Mouse (Mus musculus): Measurements from ENCODE around the gene Slc1a7. TPM values are rescaled to one million over a fixed set of nuclear protein-coding genes. Genes with fewer than 3 reads are reported as not detected.

Gene Slc1a7
- polyA plus RNA-seq, 1 experiment from 2014 or later, result not detected

- Histone ChIP-seq H3K9ac (0 out of 2 replicates have a peak overlapping the region, but pooled peaks have one; percentile 39), H3K4me3 (replicated peaks) (peak overlapping the region; percentile 54), H3K9me3 (replicated peaks) (no peaks in the 10 kb centered on the region), H3K27me3 (peaks cover 62% of the 10 kb centered on the region), H3K27ac (no peak overlapping the region), H3K4me1 (replicated peaks) (peaks cover 36% of the 10 kb centered on the region), H3K4me2 (peak overlapping the region; percentile 75), H3K36me3 (no peaks in the 10 kb centered on the region)
- DNase-seq, result no peak
- WGBS (ENCODE audit: insufficient replicate concordance), result 5% methylated on average over 22 of the region's 22 CpGs
- ATAC-seq (ENCODE audit: low read depth), result no peak
These were observed 62.9 kb downstream of the Slc1a7 start for GRCm38 (mm10) chr4:108030888-108031501.

GRCm38 (mm10) chr4:108031502-108032351, 63.6 kb downstream of the Slc1a7 start:
- no peaks in the 10 kb centered on the region for H3K9me3 ChIP-seq (replicated peaks)
- H3K36me3 ChIP-seq, result no peaks in the 10 kb centered on the region
- no peak for ATAC-seq (ENCODE audit: low read depth)
- WGBS (ENCODE audit: insufficient replicate concordance), result 2% methylated on average over 78 of the region's 86 CpGs
- peak overlapping the region; percentile 54 for H3K4me3 ChIP-seq (replicated peaks)
- H3K9ac ChIP-seq, result peak overlapping the region; percentile 39
- peaks cover 62% of the 10 kb centered on the region for H3K27me3 ChIP-seq
- no peak for DNase-seq
- H3K4me2 ChIP-seq, result peak overlapping the region; percentile 75
- no peak overlapping the region for H3K27ac ChIP-seq
- peaks cover 29% of the 10 kb centered on the region for H3K4me1 ChIP-seq (replicated peaks)

- 37% methylated on average over 11 of the region's 11 CpGs for WGBS (ENCODE audit: insufficient replicate concordance)
- DNase-seq (no peak), ATAC-seq (ENCODE audit: low read depth) (no peak)
- Histone ChIP-seq H3K27me3 (peaks cover 62% of the 10 kb centered on the region), H3K9ac (no peak overlapping the region), H3K9me3 (replicated peaks) (no peaks in the 10 kb centered on the region), H3K27ac (no peak overlapping the region), H3K4me3 (replicated peaks) (peak overlapping the region; percentile 54), H3K4me2 (peak overlapping the region; percentile 75), H3K4me1 (replicated peaks) (peaks cover 22% of the 10 kb centered on the region), H3K36me3 (no peaks in the 10 kb centered on the region)
These were observed 64.3 kb downstream of the Slc1a7 start for GRCm38 (mm10) chr4:108032352-108032849.

GRCm38 (mm10) chr4:108033041-108033764, 65.1 kb downstream of the Slc1a7 start:
- H3K27me3 ChIP-seq, result peaks cover 62% of the 10 kb centered on the region

GRCm38 (mm10) chr4:108037027-108037426, 68.9 kb downstream of the Slc1a7 start:
- H3K27ac ChIP-seq, result no peak overlapping the region
- H3K9ac ChIP-seq, result no peak overlapping the region
- DNase-seq (no peak), ATAC-seq (ENCODE audit: low read depth) (no peak)
- H3K4me2 ChIP-seq, result no peak overlapping the region
- H3K4me3 ChIP-seq (replicated peaks), result no peak overlapping the region
- H3K27me3 ChIP-seq, result peaks cover 25% of the 10 kb centered on the region
- peaks cover 2% of the 10 kb centered on the region for H3K4me1 ChIP-seq (replicated peaks)
- no peaks in the 10 kb centered on the region for H3K9me3 ChIP-seq (replicated peaks)
- WGBS (ENCODE audit: insufficient replicate concordance), result 72% methylated on average over 8 of the region's 8 CpGs
- H3K36me3 ChIP-seq, result peaks cover under 1% of the 10 kb centered on the region; the same call in 1 of the 2 replicates

More at GRCm38 (mm10) chr4:108033041-108033764, 65.1 kb downstream of the Slc1a7 start:
- no peaks in the 10 kb centered on the region for H3K9me3 ChIP-seq (replicated peaks)
- no peak overlapping the region for H3K4me3 ChIP-seq (replicated peaks)
- H3K36me3 ChIP-seq, result no peaks in the 10 kb centered on the region
- peaks cover 14% of the 10 kb centered on the region for H3K4me1 ChIP-seq (replicated peaks)
- H3K9ac ChIP-seq, result no peak overlapping the region
- 60% methylated on average over 8 of the region's 8 CpGs for WGBS (ENCODE audit: insufficient replicate concordance)
- no peak for DNase-seq
- H3K4me2 ChIP-seq, result no peak overlapping the region
- ATAC-seq (ENCODE audit: low read depth), result no peak
- H3K27ac ChIP-seq, result no peak overlapping the region

- DNase-seq (no peak), ATAC-seq (ENCODE audit: low read depth) (no peak)
- 82% methylated on average over 19 of the region's 19 CpGs for WGBS (ENCODE audit: insufficient replicate concordance)
- Histone ChIP-seq H3K4me3 (replicated peaks) (no peak overlapping the region), H3K9ac (no peak overlapping the region), H3K27me3 (no peaks in the 10 kb centered on the region), H3K4me1 (replicated peaks) (peaks cover 8% of the 10 kb centered on the region), H3K36me3 (peaks cover 56% of the 10 kb centered on the region), H3K9me3 (replicated peaks) (no peaks in the 10 kb centered on the region), H3K4me2 (no peak overlapping the region), H3K27ac (no peak overlapping the region)
These were observed 77.3 kb downstream of the Slc1a7 start for GRCm38 (mm10) chr4:108045136-108046107.

GRCm38 (mm10) chr4:108046136-108046535, 78.0 kb downstream of the Slc1a7 start:
- Histone ChIP-seq H3K4me1 (replicated peaks) (peaks cover 8% of the 10 kb centered on the region), H3K9ac (no peak overlapping the region), H3K4me3 (replicated peaks) (no peak overlapping the region), H3K27ac (no peak overlapping the region), H3K9me3 (replicated peaks) (no peaks in the 10 kb centered on the region), H3K4me2 (no peak overlapping the region), H3K27me3 (no peaks in the 10 kb centered on the region), H3K36me3 (peaks cover 63% of the 10 kb centered on the region)
- DNase-seq (no peak), ATAC-seq (ENCODE audit: low read depth) (no peak)
- WGBS (ENCODE audit: insufficient replicate concordance), result 83% methylated on average over 8 of the region's 8 CpGs

GRCm38 (mm10) chr4:108051687-108052274, 83.6 kb downstream of the Slc1a7 start:
- peaks cover 90% of the 10 kb centered on the region for H3K36me3 ChIP-seq
- no peak overlapping the region for H3K4me3 ChIP-seq (replicated peaks)
- H3K4me2 ChIP-seq, result no peak overlapping the region
- no peak for ATAC-seq (ENCODE audit: low read depth)
- H3K27me3 ChIP-seq, result no peaks in the 10 kb centered on the region
- no peaks in the 10 kb centered on the region for H3K9me3 ChIP-seq (replicated peaks)
- peaks cover 16% of the 10 kb centered on the region for H3K4me1 ChIP-seq (replicated peaks)
- WGBS (ENCODE audit: insufficient replicate concordance), result 83% methylated on average over 10 of the region's 10 CpGs
- no peak overlapping the region for H3K9ac ChIP-seq
- no peak for DNase-seq
- no peak overlapping the region for H3K27ac ChIP-seq

- Histone ChIP-seq H3K9me3 (replicated peaks) (no peaks in the 10 kb centered on the region), H3K27ac (no peak overlapping the region), H3K4me1 (replicated peaks) (peaks cover 11% of the 10 kb centered on the region), H3K4me3 (replicated peaks) (no peak overlapping the region), H3K4me2 (no peak overlapping the region), H3K27me3 (no peaks in the 10 kb centered on the region), H3K36me3 (peaks cover 84% of the 10 kb centered on the region), H3K9ac (no peak overlapping the region)
- no peak for ATAC-seq (ENCODE audit: low read depth)
- 69% methylated on average over 8 of the region's 8 CpGs for WGBS (ENCODE audit: insufficient replicate concordance)
- no peak for DNase-seq
These were observed 84.5 kb downstream of the Slc1a7 start for GRCm38 (mm10) chr4:108052673-108053072.

GRCm38 (mm10) chr4:108055873-108056272, 87.7 kb downstream of the Slc1a7 start:
- 85% methylated on average over 10 of the region's 10 CpGs for WGBS (ENCODE audit: insufficient replicate concordance)
- H3K9ac ChIP-seq, result no peak overlapping the region; the same call in 1 of the 2 replicates
- no peak overlapping the region for H3K27ac ChIP-seq
- H3K36me3 ChIP-seq, result peaks cover 83% of the 10 kb centered on the region
- no peak for DNase-seq
- H3K9me3 ChIP-seq (replicated peaks), result no peaks in the 10 kb centered on the region
- no peak overlapping the region for H3K4me2 ChIP-seq
- no peak for ATAC-seq (ENCODE audit: low read depth)
- H3K4me1 ChIP-seq (replicated peaks), result peaks cover 8% of the 10 kb centered on the region; the same call in 1 of the 2 replicates
- no peaks in the 10 kb centered on the region for H3K27me3 ChIP-seq
- H3K4me3 ChIP-seq (replicated peaks), result no peak overlapping the region

All from liver, embryonic 13.5 days (tissue).